Mouse (Mus musculus) forebrain, embryonic 16.5 days (tissue): ENCODE measurements around the gene Ifit3. TPM values are rescaled to one million over a fixed set of nuclear protein-coding genes. Genes with fewer than 3 reads are reported as not detected.
A peak's percentile ranks its signal among the peaks of the same experiment; 100 is the strongest.
"Not testable (repeated sequence)": the region's sequence is repeated elsewhere in the genome, so short reads cannot be mapped to it uniquely, and the experiment has no call there.

Source experiments
- ATAC-seq: fragments of 200-750 bp; cut with Nextera tagmentation; 2 replicates; pipeline ENCODE4 v1.8.0; 2017; ENCODE audit warnings: mild to moderate bottlenecking, moderate library complexity
- H3K27ac ChIP-seq: fragments of 300-500 bp; sonication (generic); 2 replicates; pipeline ENCODE4 v1.5.1; 2014; ENCODE audit warnings: low read length, control low read depth
- H3K27me3 ChIP-seq: fragments of 300-500 bp; sonication (generic); replicated peaks from 2 replicates; pipeline ENCODE4 v1.6.1; 2014; ENCODE audit warnings: low read length; ENCODE audit not compliant: control insufficient read depth, insufficient read depth
- H3K36me3 ChIP-seq: fragments of 300-500 bp; sonication (generic); 2 replicates; pipeline ENCODE4 v1.6.1; 2014; ENCODE audit not compliant: control insufficient read depth, insufficient read depth
- H3K4me1 ChIP-seq: fragments of 300-500 bp; sonication (generic); replicated peaks from 2 replicates; pipeline ENCODE4 v1.6.1; 2014; ENCODE audit warnings: low read length; ENCODE audit not compliant: control insufficient read depth, insufficient read depth
- H3K4me2 ChIP-seq: fragments of 300-500 bp; sonication (generic); 2 replicates; pipeline ENCODE4 v1.6.1; 2014; ENCODE audit warnings: mild to moderate bottlenecking, low read length, control low read depth
- H3K4me3 ChIP-seq: fragments of 300-500 bp; sonication (generic); replicated peaks from 2 replicates; pipeline ENCODE4 v1.5.1; 2014; ENCODE audit warnings: mild to moderate bottlenecking, low read length, control low read depth
- H3K9ac ChIP-seq: fragments of 300-500 bp; sonication (generic); replicated peaks from 2 replicates; pipeline ENCODE4 v1.6.1; 2014; ENCODE audit warnings: low read depth, low read length, control low read depth
- H3K9me3 ChIP-seq: fragments of 300-500 bp; sonication (generic); 2 replicates; pipeline ENCODE4 v1.6.1; 2016; ENCODE audit warnings: low read length; ENCODE audit not compliant: control insufficient read depth
- WGBS: fragments of 180-500 bp; shearing (Covaris S2); extraction: QIAGEN DNeasy Blood & Tissue Kit; methylation state at CpG from one replicate; pipeline ENCODE4 v1.1.7; 2014; 5-methylcytosine and 5-hydroxymethylcytosine counted together
- polyA plus RNA-seq: library from polyadenylated mRNA; unstranded; fragments of >200 nt; fragmentation: Nextera tagmentation; extraction: Ambion mirVana; gene quantifications from 2 replicates; pipeline ENCODE4 v1.2.1, GENCODE M21; 2015

Gene Ifit3
- polyA plus RNA-seq, 1 experiment from 2014 or later: 1.3 TPM

GRCm38 (mm10) chr19:34582696-34583095, 635 bp upstream of the Ifit3 start:
- H3K36me3 ChIP-seq, ATAC-seq, H3K9me3 ChIP-seq, H3K4me1 ChIP-seq, H3K9ac ChIP-seq, H3K4me2 ChIP-seq, H3K27ac ChIP-seq, H3K27me3 ChIP-seq, H3K4me3 ChIP-seq: not testable (repeated sequence)
- 65% methylated on average over 2 of the region's 2 CpGs for WGBS

- not testable (repeated sequence) for H3K4me3 ChIP-seq, H3K27me3 ChIP-seq, H3K4me1 ChIP-seq, H3K9me3 ChIP-seq, H3K27ac ChIP-seq, H3K4me2 ChIP-seq, H3K9ac ChIP-seq, ATAC-seq, H3K36me3 ChIP-seq
- WGBS: 78% methylated on average over 5 of the region's 5 CpGs
These were observed 2.6 kb downstream of the Ifit3 start for GRCm38 (mm10) chr19:34585740-34586458.

- H3K27ac ChIP-seq, H3K36me3 ChIP-seq, H3K4me3 ChIP-seq, H3K9ac ChIP-seq, H3K4me2 ChIP-seq, H3K9me3 ChIP-seq, H3K27me3 ChIP-seq, H3K4me1 ChIP-seq: not testable (repeated sequence)
- WGBS: 82% methylated on average over 6 of the region's 12 CpGs
- 0 out of 2 replicates have a peak, but pooled peaks have one; percentile 36 for ATAC-seq
These were observed 4.8 kb downstream of the Ifit3 start for GRCm38 (mm10) chr19:34587898-34588692.

GRCm38 (mm10) chr19:34588959-34589358, 5.6 kb downstream of the Ifit3 start:
- no peak for ATAC-seq
- Histone ChIP-seq H3K4me1 (no peaks in the 10 kb centered on the region), H3K36me3 (no peaks in the 10 kb centered on the region), H3K9me3 (no peaks in the 10 kb centered on the region), H3K4me3 (no peak overlapping the region), H3K9ac (no peak overlapping the region), H3K27me3 (no peaks in the 10 kb centered on the region), H3K4me2 (no peak overlapping the region), H3K27ac (no peak overlapping the region)

GRCm38 (mm10) chr19:34593456-34593855, 10.1 kb downstream of the Ifit3 start:
- H3K4me3 ChIP-seq: no peak overlapping the region
- no peaks in the 10 kb centered on the region for H3K9me3 ChIP-seq
- H3K36me3 ChIP-seq: no peaks in the 10 kb centered on the region
- no peak overlapping the region for H3K9ac ChIP-seq
- H3K4me1 ChIP-seq: peaks cover 2% of the 10 kb centered on the region
- H3K27ac ChIP-seq: no peak overlapping the region
- WGBS: 95% methylated on average over 2 of the region's 2 CpGs
- no peak overlapping the region for H3K4me2 ChIP-seq
- no peaks in the 10 kb centered on the region for H3K27me3 ChIP-seq
- no peak for ATAC-seq

GRCm38 (mm10) chr19:34594523-34594922, 11.2 kb downstream of the Ifit3 start:
- not testable (repeated sequence) for H3K4me2 ChIP-seq, H3K36me3 ChIP-seq, ATAC-seq, H3K4me1 ChIP-seq, H3K4me3 ChIP-seq, H3K27me3 ChIP-seq, H3K9me3 ChIP-seq, H3K9ac ChIP-seq, H3K27ac ChIP-seq
- WGBS: 80% methylated on average over 3 of the region's 3 CpGs

- H3K27ac ChIP-seq: no peak overlapping the region
- no peak overlapping the region for H3K4me3 ChIP-seq
- ATAC-seq: no peak
- H3K4me1 ChIP-seq: peaks cover 4% of the 10 kb centered on the region
- H3K9ac ChIP-seq: no peak overlapping the region
- no peaks in the 10 kb centered on the region for H3K9me3 ChIP-seq
- H3K36me3 ChIP-seq: no peaks in the 10 kb centered on the region
- no peak overlapping the region for H3K4me2 ChIP-seq
- no peaks in the 10 kb centered on the region for H3K27me3 ChIP-seq
These were observed 13.5 kb downstream of the Ifit3 start for GRCm38 (mm10) chr19:34596811-34597210.

GRCm38 (mm10) chr19:34598341-34598740, 15.0 kb downstream of the Ifit3 start:
- no peak overlapping the region for H3K4me3 ChIP-seq
- no peaks in the 10 kb centered on the region for H3K36me3 ChIP-seq
- no peak overlapping the region for H3K27ac ChIP-seq
- H3K27me3 ChIP-seq: no peaks in the 10 kb centered on the region
- WGBS: 68% methylated on average over 2 of the region's 2 CpGs
- H3K4me2 ChIP-seq: no peak overlapping the region
- H3K9ac ChIP-seq: no peak overlapping the region
- ATAC-seq: peak; percentile 79
- peaks cover 4% of the 10 kb centered on the region for H3K4me1 ChIP-seq
- H3K9me3 ChIP-seq: no peaks in the 10 kb centered on the region

- H3K27me3 ChIP-seq, H3K4me2 ChIP-seq, H3K27ac ChIP-seq, H3K4me3 ChIP-seq, ATAC-seq, H3K36me3 ChIP-seq, H3K9me3 ChIP-seq, H3K4me1 ChIP-seq, H3K9ac ChIP-seq: not testable (repeated sequence)
These were observed 15.9 kb downstream of the Ifit3 start for GRCm38 (mm10) chr19:34599250-34599649.
